Mouse (Mus musculus) cerebellum, postnatal 4 days (tissue): ENCODE measurements around the gene Gnl1.
A peak's percentile ranks its signal among the peaks of the same experiment; 100 is the strongest.
"Not testable (repeated sequence)": the region's sequence is repeated elsewhere in the genome, so short reads cannot be mapped to it uniquely, and the experiment has no call there.

Source experiments
- DNase-seq, 2 experiments: peaks; one replicate each; pipeline ENCODE4 v3.0.0; 2022; ENCODE audit warnings: low spot score in 2 of 2, mixed read lengths in 1 of 2

Gnl1 gene

GRCm38 (mm10) chr17:35994175-35994878 lies 14.7 kb downstream of the Gnl1 start:
- DNase-seq = peak in 1 of 2 experiments; percentile 59

- no peak for DNase-seq
Observed at GRCm38 (mm10) chr17:35994879-35995240, 15.2 kb downstream of the Gnl1 start.

GRCm38 (mm10) chr17:35996949-35997348 lies 17.3 kb downstream of the Gnl1 start:
- DNase-seq = peak; percentile 91 to 98

GRCm38 (mm10) chr17:35997713-35998510 lies 18.3 kb downstream of the Gnl1 start:
- DNase-seq = no peak

- DNase-seq = no peak
Observed at GRCm38 (mm10) chr17:35998545-35999305, 19.1 kb downstream of the Gnl1 start.

- no peak for DNase-seq
Observed at GRCm38 (mm10) chr17:35999356-35999755, 19.7 kb downstream of the Gnl1 start.

GRCm38 (mm10) chr17:36000349-36000748 lies 20.7 kb downstream of the Gnl1 start:
- no peak for DNase-seq

- DNase-seq = no peak
Observed at GRCm38 (mm10) chr17:36001121-36001897, 21.7 kb downstream of the Gnl1 start.

GRCm38 (mm10) chr17:36001966-36002365 lies 22.3 kb downstream of the Gnl1 start:
- no peak for DNase-seq

- DNase-seq = no peak
Observed at GRCm38 (mm10) chr17:36003331-36003730, 23.7 kb downstream of the Gnl1 start.

GRCm38 (mm10) chr17:36004409-36004808 lies 24.8 kb downstream of the Gnl1 start:
- not testable (repeated sequence) for DNase-seq

- no peak for DNase-seq
Observed at GRCm38 (mm10) chr17:36014977-36015376, 35.3 kb downstream of the Gnl1 start.

GRCm38 (mm10) chr17:36017046-36017445 lies 37.4 kb downstream of the Gnl1 start:
- no peak for DNase-seq

- no peak for DNase-seq
Observed at GRCm38 (mm10) chr17:36018979-36019378, 39.3 kb downstream of the Gnl1 start.

- DNase-seq = no peak
Observed at GRCm38 (mm10) chr17:36019519-36019918, 39.9 kb downstream of the Gnl1 start.

- DNase-seq = no peak
Observed at GRCm38 (mm10) chr17:36020191-36021073, 40.8 kb downstream of the Gnl1 start, which contains the start of gene H2-T24. TSS of gene H2-T24 (minus strand) at chr17:36020560.

GRCm38 (mm10) chr17:36021309-36021708 lies 41.7 kb downstream of the Gnl1 start:
- DNase-seq = no peak

GRCm38 (mm10) chr17:36022098-36022497 lies 42.4 kb downstream of the Gnl1 start:
- DNase-seq = no peak

GRCm38 (mm10) chr17:36022922-36023321 lies 43.3 kb downstream of the Gnl1 start:
- no peak for DNase-seq
